Mouse (Mus musculus): Measurements from ENCODE around the gene Pkd1l2. TPM values are rescaled to one million over a fixed set of nuclear protein-coding genes. Genes with fewer than 3 reads are reported as not detected.

Gene Pkd1l2
- not detected in 2 replicates for polyA plus RNA-seq (2014; fragmentation: Nextera tagmentation; extraction: Ambion mirVana)

DNA sequence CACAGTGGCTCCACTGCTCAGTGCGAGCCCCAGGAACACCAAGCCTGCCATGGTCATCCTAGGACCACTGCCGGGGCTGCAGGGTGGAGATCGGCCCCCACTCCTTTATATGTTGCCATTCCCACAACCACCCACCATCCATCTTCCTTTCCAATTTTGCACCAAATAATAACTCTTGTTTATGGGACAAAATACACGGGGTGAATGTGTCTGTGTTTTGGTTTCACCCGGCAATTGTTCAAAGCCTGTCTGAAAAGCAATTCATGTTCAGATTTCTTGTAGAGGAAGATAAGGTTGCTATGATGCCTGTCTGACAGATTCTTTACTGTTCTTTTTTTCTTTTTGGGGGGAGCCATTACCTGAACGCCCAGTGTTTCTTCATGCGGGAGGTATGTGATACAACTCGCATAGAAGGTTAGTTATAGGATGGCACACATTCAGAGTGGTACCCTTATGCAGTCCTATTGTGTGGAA lies at the start of gene Pkd1l2:
Gene Pkd1l2 (minus strand): TSS at position 51 of the 474 bp plus-strand sequence.
- Histone ChIP-seq H3K27ac (ENCODE audit: low read depth, low read length) (no peak within 1 kb of the TSS), H3K36me3 (ENCODE audit: control insufficient read depth, insufficient read depth, low read length) (no peaks in the 10 kb centered on the region), H3K9me3 (ENCODE audit: control insufficient read depth, low read length) (no peaks in the 10 kb centered on the region), H3K27me3 (ENCODE audit: control insufficient read depth, insufficient read depth, low read length) (no peaks in the 10 kb centered on the region), H3K4me3 (ENCODE audit: low read depth, low read length) (no peak within 1 kb of the TSS), H3K4me1 (replicated peaks; ENCODE audit: control insufficient read depth, insufficient read depth, low read length) (no peaks in the 10 kb centered on the region), H3K4me2 (ENCODE audit: low read depth, low read length, severe bottlenecking) (no peak within 1 kb of the TSS), H3K9ac (ENCODE audit: low read length) (no peak within 1 kb of the TSS)
- 84% methylated on average over 8 of the region's 8 CpGs for WGBS
- ATAC-seq (replicated peaks; ENCODE audit: low FRiP score) = no peak
- DNase-seq (ENCODE audit: low spot score) = no peak

DNA sequence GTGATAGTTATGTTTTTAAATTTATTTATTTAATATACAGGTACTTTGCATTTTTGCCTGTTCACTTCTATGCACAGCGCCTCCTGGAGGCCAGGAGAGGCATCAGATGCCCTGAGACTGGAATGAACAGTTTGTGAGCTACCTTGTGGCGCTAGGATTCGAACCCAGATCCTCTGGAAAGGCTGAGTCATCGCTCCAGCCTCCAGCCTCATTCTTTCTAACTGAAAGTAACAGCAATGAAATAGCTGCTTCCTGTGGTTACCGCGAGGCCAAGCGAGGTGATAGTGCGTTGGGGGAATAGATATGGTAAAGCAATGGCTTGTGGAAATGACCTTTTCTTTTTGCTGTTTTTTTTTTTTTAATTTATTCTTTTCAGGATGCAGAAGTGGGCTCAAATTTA lies 44.8 kb upstream of the Pkd1l2 start:
- DNase-seq (ENCODE audit: low spot score) (no peak), ATAC-seq (replicated peaks; ENCODE audit: low FRiP score) (no peak)
- H3K27me3 ChIP-seq (ENCODE audit: control insufficient read depth, insufficient read depth, low read length) = no peaks in the 10 kb centered on the region
- H3K27ac ChIP-seq (ENCODE audit: low read depth, low read length) = no peak overlapping the region
- no peak overlapping the region for H3K9ac ChIP-seq (ENCODE audit: low read length)
- H3K36me3 ChIP-seq (ENCODE audit: control insufficient read depth, insufficient read depth, low read length) = no peaks in the 10 kb centered on the region
- H3K9me3 ChIP-seq (ENCODE audit: control insufficient read depth, low read length) = no peaks in the 10 kb centered on the region
- 86% methylated on average over 8 of the region's 8 CpGs for WGBS
- no peaks in the 10 kb centered on the region for H3K4me1 ChIP-seq (replicated peaks; ENCODE audit: control insufficient read depth, insufficient read depth, low read length)
- no peak overlapping the region for H3K4me3 ChIP-seq (ENCODE audit: low read depth, low read length)
- H3K4me2 ChIP-seq (ENCODE audit: low read depth, low read length, severe bottlenecking) = no peak overlapping the region

GRCm38 (mm10) chr8:117126411-117126810 lies 44.2 kb upstream of the Pkd1l2 start:
- DNase-seq (ENCODE audit: low spot score) (no peak), ATAC-seq (replicated peaks; ENCODE audit: low FRiP score) (no peak)
- Histone ChIP-seq H3K4me3 (ENCODE audit: low read depth, low read length) (no peak overlapping the region), H3K4me2 (ENCODE audit: low read depth, low read length, severe bottlenecking) (no peak overlapping the region), H3K4me1 (replicated peaks; ENCODE audit: control insufficient read depth, insufficient read depth, low read length) (no peaks in the 10 kb centered on the region), H3K27ac (ENCODE audit: low read depth, low read length) (no peak overlapping the region), H3K9me3 (ENCODE audit: control insufficient read depth, low read length) (no peaks in the 10 kb centered on the region), H3K9ac (ENCODE audit: low read length) (no peak overlapping the region), H3K27me3 (ENCODE audit: control insufficient read depth, insufficient read depth, low read length) (no peaks in the 10 kb centered on the region), H3K36me3 (ENCODE audit: control insufficient read depth, insufficient read depth, low read length) (no peaks in the 10 kb centered on the region)
- over 99% methylated on average over 3 of the region's 3 CpGs for WGBS

DNA sequence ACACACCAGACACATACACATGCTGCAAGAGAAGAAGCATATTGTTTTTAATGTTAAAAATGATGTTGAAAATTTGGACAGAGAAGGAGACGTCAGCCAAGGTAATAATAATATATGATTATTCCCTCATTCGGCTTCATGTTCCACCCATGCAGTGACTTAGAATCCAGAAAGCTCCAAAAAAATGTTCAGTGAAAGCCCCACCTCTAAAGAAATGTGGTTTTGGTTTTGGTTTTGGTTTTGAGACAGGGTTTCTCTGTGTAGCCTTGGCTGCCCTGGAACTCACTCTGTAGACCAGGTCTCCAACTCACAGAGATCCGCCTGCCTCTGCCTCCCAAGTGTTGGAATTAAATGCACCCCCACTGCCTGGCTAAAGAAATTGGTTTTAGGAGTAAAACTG lies 43.6 kb upstream of the Pkd1l2 start:
- 87% methylated on average over 3 of the region's 3 CpGs for WGBS
- no peak for ATAC-seq (replicated peaks; ENCODE audit: low FRiP score)

DNA sequence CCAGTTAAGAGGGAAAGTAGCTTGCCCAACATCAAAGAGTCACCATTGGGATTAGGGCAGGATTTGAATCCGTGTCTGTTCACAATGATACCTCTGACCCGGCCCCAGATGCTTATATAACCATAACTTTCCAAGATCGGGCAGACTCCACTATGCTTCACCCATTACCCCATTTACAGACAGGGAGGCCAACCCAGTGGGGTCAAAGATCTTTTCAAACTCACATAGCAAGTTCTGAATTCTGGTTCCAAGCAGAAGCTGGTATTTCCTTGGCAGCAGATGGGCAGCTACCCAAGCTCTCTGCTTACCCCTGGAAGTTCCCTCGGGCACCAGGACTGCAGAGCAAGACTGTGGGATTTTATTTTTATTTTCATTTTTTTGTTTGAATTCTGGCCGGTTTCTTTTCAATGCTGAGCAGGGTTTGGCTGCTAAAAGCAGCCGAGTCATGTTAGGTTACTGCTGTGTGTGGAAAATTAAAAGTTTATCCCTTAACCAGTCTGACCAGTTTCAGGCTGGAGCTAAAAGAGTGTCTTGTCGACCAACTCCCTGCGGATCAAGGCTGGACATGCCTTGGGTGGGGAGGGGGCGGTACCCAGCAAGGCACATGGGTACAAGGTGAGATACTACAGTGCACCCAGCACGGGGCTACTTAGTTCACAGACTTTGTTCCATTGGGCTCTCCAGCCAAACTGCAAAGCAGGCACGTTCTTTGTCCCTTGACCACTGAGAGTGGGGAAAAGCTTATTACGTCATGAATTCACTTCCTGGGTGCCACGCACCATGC lies 41.8 kb upstream of the Pkd1l2 start:
- DNase-seq (ENCODE audit: low spot score) = no peak
- Histone ChIP-seq H3K4me3 (ENCODE audit: low read depth, low read length) (no peak overlapping the region), H3K36me3 (ENCODE audit: control insufficient read depth, insufficient read depth, low read length) (no peaks in the 10 kb centered on the region), H3K27ac (ENCODE audit: low read depth, low read length) (no peak overlapping the region), H3K4me2 (ENCODE audit: low read depth, low read length, severe bottlenecking) (no peak overlapping the region), H3K4me1 (replicated peaks; ENCODE audit: control insufficient read depth, insufficient read depth, low read length) (no peaks in the 10 kb centered on the region), H3K9me3 (ENCODE audit: control insufficient read depth, low read length) (no peaks in the 10 kb centered on the region), H3K9ac (ENCODE audit: low read length) (no peak overlapping the region), H3K27me3 (ENCODE audit: control insufficient read depth, insufficient read depth, low read length) (no peaks in the 10 kb centered on the region)
- 75% methylated on average over 13 of the region's 13 CpGs for WGBS
- ATAC-seq (replicated peaks; ENCODE audit: low FRiP score) = no peak

More for the DNA sequence above, 43.6 kb upstream of the Pkd1l2 start:
- Histone ChIP-seq H3K9ac (ENCODE audit: low read length) (no peak overlapping the region), H3K36me3 (ENCODE audit: control insufficient read depth, insufficient read depth, low read length) (no peaks in the 10 kb centered on the region), H3K27ac (ENCODE audit: low read depth, low read length) (no peak overlapping the region), H3K9me3 (ENCODE audit: control insufficient read depth, low read length) (no peaks in the 10 kb centered on the region), H3K4me3 (ENCODE audit: low read depth, low read length) (no peak overlapping the region), H3K27me3 (ENCODE audit: control insufficient read depth, insufficient read depth, low read length) (no peaks in the 10 kb centered on the region), H3K4me2 (ENCODE audit: low read depth, low read length, severe bottlenecking) (no peak overlapping the region), H3K4me1 (replicated peaks; ENCODE audit: control insufficient read depth, insufficient read depth, low read length) (no peaks in the 10 kb centered on the region)
- DNase-seq (ENCODE audit: low spot score) = no peak

DNA sequence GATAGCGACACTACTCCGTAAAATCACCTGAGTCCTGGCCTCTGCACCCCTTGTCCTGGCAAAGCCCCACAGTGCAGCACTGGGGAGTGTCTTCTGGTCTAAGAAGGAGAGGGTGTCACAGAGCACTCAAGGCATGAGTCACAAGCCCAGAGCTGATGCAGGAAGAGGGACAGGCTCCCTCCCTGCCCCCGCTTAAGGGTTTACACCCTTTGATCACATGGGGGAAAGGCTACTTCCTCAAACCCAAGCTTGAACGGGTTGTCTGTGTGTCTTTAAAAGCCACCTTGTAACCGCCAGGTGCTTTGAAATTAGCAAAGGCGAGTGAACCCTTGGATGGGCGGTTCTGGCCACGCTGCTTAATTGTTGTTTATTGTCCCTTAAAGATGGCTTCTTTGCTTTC lies 39.0 kb upstream of the Pkd1l2 start:
- no peak for DNase-seq (ENCODE audit: low spot score)
- Histone ChIP-seq H3K9ac (ENCODE audit: low read length) (no peak overlapping the region), H3K4me1 (replicated peaks; ENCODE audit: control insufficient read depth, insufficient read depth, low read length) (no peaks in the 10 kb centered on the region), H3K27me3 (ENCODE audit: control insufficient read depth, insufficient read depth, low read length) (no peaks in the 10 kb centered on the region), H3K36me3 (ENCODE audit: control insufficient read depth, insufficient read depth, low read length) (no peaks in the 10 kb centered on the region), H3K9me3 (ENCODE audit: control insufficient read depth, low read length) (no peaks in the 10 kb centered on the region), H3K4me2 (ENCODE audit: low read depth, low read length, severe bottlenecking) (no peak overlapping the region), H3K27ac (ENCODE audit: low read depth, low read length) (no peak overlapping the region), H3K4me3 (ENCODE audit: low read depth, low read length) (no peak overlapping the region)
- WGBS = 74% methylated on average over 8 of the region's 8 CpGs
- ATAC-seq (replicated peaks; ENCODE audit: low FRiP score) = no peak

DNA sequence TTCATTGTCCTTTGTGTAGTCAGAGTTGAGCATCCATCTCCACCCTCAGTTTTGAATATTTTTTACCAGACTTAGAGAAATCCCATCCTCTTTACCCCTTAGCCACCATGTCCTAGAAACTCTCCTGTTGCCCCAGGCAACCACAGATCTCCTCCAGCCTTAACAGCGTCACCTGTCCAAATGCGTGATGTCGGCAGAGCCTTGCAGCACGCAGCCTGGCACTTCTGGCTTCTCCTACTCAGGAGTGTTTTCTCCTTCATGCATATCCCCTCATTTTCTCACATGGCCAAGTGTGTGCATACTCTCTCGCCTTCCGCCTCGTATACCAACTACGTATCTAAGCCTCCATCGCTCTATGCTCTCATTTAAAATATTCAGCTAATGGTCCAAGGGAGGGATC lies 36.2 kb upstream of the Pkd1l2 start:
- no peak overlapping the region for H3K4me3 ChIP-seq (ENCODE audit: low read depth, low read length)
- no peaks in the 10 kb centered on the region for H3K27me3 ChIP-seq (ENCODE audit: control insufficient read depth, insufficient read depth, low read length)
- DNase-seq (ENCODE audit: low spot score) (no peak), ATAC-seq (replicated peaks; ENCODE audit: low FRiP score) (no peak)
- no peak overlapping the region for H3K9ac ChIP-seq (ENCODE audit: low read length)
- WGBS = 93% methylated on average over 9 of the region's 9 CpGs
- no peaks in the 10 kb centered on the region for H3K36me3 ChIP-seq (ENCODE audit: control insufficient read depth, insufficient read depth, low read length)
- H3K27ac ChIP-seq (ENCODE audit: low read depth, low read length) = no peak overlapping the region
- H3K4me2 ChIP-seq (ENCODE audit: low read depth, low read length, severe bottlenecking) = no peak overlapping the region
- 0 out of 2 replicates have a peak, but pooled peaks cover 2% of the 10 kb centered on the region for H3K4me1 ChIP-seq (replicated peaks; ENCODE audit: control insufficient read depth, insufficient read depth, low read length)
- H3K9me3 ChIP-seq (ENCODE audit: control insufficient read depth, low read length) = no peaks in the 10 kb centered on the region

DNA sequence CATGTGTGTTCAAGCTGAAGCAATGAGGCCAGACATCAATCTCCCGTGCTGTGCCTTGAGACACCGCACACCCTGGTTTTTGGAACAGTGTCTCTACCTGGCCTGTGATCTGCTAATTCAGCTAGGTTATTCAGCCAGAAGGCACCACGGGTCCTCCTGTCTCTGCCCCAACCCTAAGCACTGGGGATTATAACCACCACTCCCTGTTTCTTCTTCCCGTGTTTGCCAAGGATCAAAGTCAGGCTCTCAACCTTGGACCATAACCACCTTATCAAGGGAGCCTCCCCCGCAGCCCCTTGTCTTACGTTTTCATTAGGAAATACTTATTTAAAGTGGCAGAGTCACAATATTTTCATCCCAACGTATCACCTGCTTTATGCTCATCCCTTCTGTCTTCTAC lies 34.3 kb upstream of the Pkd1l2 start:
- DNase-seq (ENCODE audit: low spot score) (no peak), ATAC-seq (replicated peaks; ENCODE audit: low FRiP score) (no peak)
- 72% methylated on average over 7 of the region's 7 CpGs for WGBS
- Histone ChIP-seq H3K4me2 (ENCODE audit: low read depth, low read length, severe bottlenecking) (no peak overlapping the region), H3K27me3 (ENCODE audit: control insufficient read depth, insufficient read depth, low read length) (no peaks in the 10 kb centered on the region), H3K27ac (ENCODE audit: low read depth, low read length) (no peak overlapping the region), H3K4me1 (replicated peaks; ENCODE audit: control insufficient read depth, insufficient read depth, low read length) (0 out of 2 replicates have a peak, but pooled peaks cover 2% of the 10 kb centered on the region), H3K4me3 (ENCODE audit: low read depth, low read length) (no peak overlapping the region), H3K36me3 (ENCODE audit: control insufficient read depth, insufficient read depth, low read length) (no peaks in the 10 kb centered on the region), H3K9me3 (ENCODE audit: control insufficient read depth, low read length) (no peaks in the 10 kb centered on the region), H3K9ac (ENCODE audit: low read length) (no peak overlapping the region)
